Mouse (Mus musculus) hindbrain, embryonic 12.5 days (tissue): ENCODE data around the gene Zfp771. TPM values are rescaled to one million over a fixed set of nuclear protein-coding genes. Genes with fewer than 3 reads are reported as not detected.
"Not testable (repeated sequence)": the region's sequence is repeated elsewhere in the genome, so short reads cannot be mapped to it uniquely, and the experiment has no call there.

Experiments
- ATAC-seq: fragments of 200-750 bp; cut with Nextera tagmentation; 2 replicates; pipeline ENCODE4 v1.8.0; 2017; ENCODE audit warnings: moderate TSS enrichment; ENCODE audit not compliant: low FRiP score
- H3K27ac ChIP-seq: fragments of 300-500 bp; sonication (generic); 2 replicates; pipeline ENCODE4 v1.5.1; 2016; ENCODE audit warnings: mild to moderate bottlenecking
- H3K27me3 ChIP-seq: fragments of 300-500 bp; sonication (generic); 2 replicates; pipeline ENCODE4 v1.6.1; 2016; ENCODE audit warnings: mild to moderate bottlenecking
- H3K36me3 ChIP-seq: fragments of 300-500 bp; sonication (generic); 2 replicates; pipeline ENCODE4 v1.6.1; 2016; ENCODE audit warnings: mild to moderate bottlenecking
- H3K4me1 ChIP-seq: fragments of 300-500 bp; sonication (generic); 2 replicates; pipeline ENCODE4 v1.6.1; 2016
- H3K4me2 ChIP-seq: fragments of 300-500 bp; sonication (generic); replicated peaks from 2 replicates; pipeline ENCODE4 v1.6.1; 2016; ENCODE audit warnings: mild to moderate bottlenecking
- H3K4me3 ChIP-seq: fragments of 300-500 bp; sonication (generic); 2 replicates; pipeline ENCODE4 v1.5.1; 2016; ENCODE audit warnings: mild to moderate bottlenecking
- H3K9ac ChIP-seq: fragments of 300-500 bp; sonication (generic); 2 replicates; pipeline ENCODE4 v1.6.1; 2016; ENCODE audit warnings: mild to moderate bottlenecking, moderate library complexity
- H3K9me3 ChIP-seq: fragments of 300-500 bp; sonication (generic); replicated peaks from 2 replicates; pipeline ENCODE4 v1.6.1; 2016; ENCODE audit warnings: mild to moderate bottlenecking
- WGBS: fragments of 180-500 bp; shearing (Covaris S2); methylation state at CpG from one replicate; pipeline ENCODE4 v1.1.7; 2016; 5-methylcytosine and 5-hydroxymethylcytosine counted together
- polyA plus RNA-seq: library from polyadenylated mRNA; unstranded; fragments of >200 nt; fragmentation: Nextera tagmentation; extraction: Ambion mirVana; gene quantifications from 2 replicates; pipeline ENCODE4 v1.2.1, GENCODE M21; 2016

The Zfp771 gene
- polyA plus RNA-seq, 1 experiment from 2014 or later: 62.8 TPM

DNA sequence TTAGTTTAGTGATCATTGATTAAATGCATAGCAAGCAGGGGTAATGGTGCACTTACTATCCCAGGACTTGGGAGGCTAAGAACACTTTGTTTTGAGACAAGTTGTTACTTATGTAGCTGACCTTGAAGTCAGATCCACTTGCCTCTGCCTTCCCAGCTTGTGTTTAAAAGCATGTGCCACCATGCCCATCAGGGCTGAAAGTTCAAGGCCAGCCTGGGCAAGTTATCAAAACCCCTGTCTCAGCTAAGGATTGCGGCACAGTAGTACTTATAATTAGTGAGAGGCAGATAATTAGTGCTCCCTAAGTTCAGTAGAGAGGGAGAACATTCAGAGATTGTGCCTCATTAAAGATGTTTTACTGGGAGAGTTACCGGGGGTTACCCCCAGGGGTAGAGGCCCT lies 9.3 kb upstream of the Zfp771 start:
- peaks cover 59% of the 10 kb centered on the region for H3K36me3 ChIP-seq
- no peaks in the 10 kb centered on the region for H3K9me3 ChIP-seq
- WGBS: 91% methylated on average over 2 of the region's 2 CpGs
- peaks cover 30% of the 10 kb centered on the region for H3K4me1 ChIP-seq
- no peak for ATAC-seq
- H3K27me3 ChIP-seq: no peaks in the 10 kb centered on the region
- H3K4me3 ChIP-seq: peak overlapping the region; percentile 86; the same call in 1 of the 2 replicates
- H3K27ac ChIP-seq: no peak overlapping the region
- peak overlapping the region; percentile 57 for H3K4me2 ChIP-seq
- no peak overlapping the region for H3K9ac ChIP-seq

GRCm38 (mm10) chr7:127243361-127243867 lies 660 bp upstream of the Zfp771 start:
- WGBS: 49% methylated on average over 2 of the region's 2 CpGs
- Histone ChIP-seq H3K27ac (peak overlapping the region; percentile 84), H3K9ac (peak overlapping the region; percentile 91; the same call in 1 of the 2 replicates), H3K9me3 (no peaks in the 10 kb centered on the region), H3K4me3 (peak overlapping the region; percentile 83), H3K4me1 (peaks cover 25% of the 10 kb centered on the region), H3K4me2 (peak overlapping the region; percentile 88), H3K36me3 (peaks cover 19% of the 10 kb centered on the region), H3K27me3 (no peaks in the 10 kb centered on the region)
- no peak for ATAC-seq

DNA sequence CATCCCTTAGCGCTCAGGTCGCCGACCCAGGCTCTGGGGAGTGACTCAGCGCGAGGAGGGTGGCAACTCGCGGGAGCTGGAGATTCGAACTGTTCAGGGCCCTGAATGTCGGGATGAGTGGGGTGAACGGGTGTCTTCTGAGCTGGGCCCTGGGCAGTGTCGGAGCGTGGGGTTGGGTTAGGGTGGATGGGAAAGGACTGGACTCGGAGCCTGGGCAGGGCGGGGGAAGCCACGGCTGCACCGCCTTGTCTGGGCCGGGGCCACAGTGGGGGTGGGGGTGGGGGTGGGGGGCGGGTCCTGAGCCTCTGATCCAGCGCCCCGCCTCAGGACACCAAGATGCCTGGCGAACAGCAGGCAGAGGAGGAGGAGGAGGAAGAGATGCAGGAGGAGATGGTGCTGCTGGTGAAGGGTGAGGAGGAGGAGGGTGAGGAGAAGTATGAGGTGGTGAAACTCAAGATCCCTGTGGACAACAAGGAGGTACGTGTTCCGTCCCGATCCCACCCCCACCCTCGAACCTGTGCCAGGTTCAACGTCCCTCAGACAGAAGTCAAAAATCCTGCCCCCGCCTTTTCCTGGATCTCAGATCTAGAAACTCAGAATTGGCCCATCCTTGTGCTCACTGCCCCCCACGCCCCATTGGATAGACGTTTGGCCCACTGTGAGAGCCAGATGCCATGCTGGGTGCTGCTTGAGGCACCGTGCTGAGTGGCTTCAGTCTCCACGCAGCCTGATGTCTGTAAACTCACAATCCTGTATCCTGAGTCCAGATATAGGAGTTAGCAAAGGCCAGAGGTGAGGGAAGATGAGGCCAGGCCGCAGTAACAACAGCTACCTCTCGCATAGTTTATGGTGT lies 810 bp downstream of the Zfp771 start:
- Histone ChIP-seq H3K4me1 (peaks cover 25% of the 10 kb centered on the region), H3K36me3 (peaks cover 18% of the 10 kb centered on the region; the same call in 1 of the 2 replicates), H3K27me3 (no peaks in the 10 kb centered on the region), H3K9ac (peak overlapping the region; percentile 91), H3K9me3 (no peaks in the 10 kb centered on the region), H3K27ac (peak overlapping the region; percentile 84), H3K4me3 (peak overlapping the region; percentile 83), H3K4me2 (peak overlapping the region; percentile 88)
- 13% methylated on average over 32 of the region's 33 CpGs for WGBS
- peak; percentile 78 for ATAC-seq

GRCm38 (mm10) chr7:127250511-127250910 lies 6.4 kb downstream of the Zfp771 start:
- H3K27me3 ChIP-seq, H3K9me3 ChIP-seq, H3K4me2 ChIP-seq, H3K4me3 ChIP-seq, H3K9ac ChIP-seq, ATAC-seq, H3K27ac ChIP-seq: not testable (repeated sequence)
- Histone ChIP-seq H3K36me3 (peaks cover 19% of the 10 kb centered on the region; the same call in 1 of the 2 replicates), H3K4me1 (peaks cover 24% of the 10 kb centered on the region)
- 92% methylated on average over 8 of the region's 8 CpGs for WGBS

GRCm38 (mm10) chr7:127252414-127252813 lies 8.3 kb downstream of the Zfp771 start:
- no peak overlapping the region for H3K9ac ChIP-seq
- ATAC-seq: no peak

GRCm38 (mm10) chr7:127253341-127253740 lies 9.3 kb downstream of the Zfp771 start:
- Histone ChIP-seq H3K4me1 (peaks cover 12% of the 10 kb centered on the region), H3K4me2 (peak overlapping the region; percentile 88), H3K4me3 (peak overlapping the region; percentile 60), H3K9ac (peak overlapping the region; percentile 78), H3K9me3 (no peaks in the 10 kb centered on the region), H3K36me3 (peaks cover 22% of the 10 kb centered on the region), H3K27me3 (no peaks in the 10 kb centered on the region), H3K27ac (peak overlapping the region; percentile 87)
- 86% methylated on average over 6 of the region's 6 CpGs for WGBS
- no peak; the same call in 1 of the 2 replicates for ATAC-seq

More at GRCm38 (mm10) chr7:127252414-127252813, 8.3 kb downstream of the Zfp771 start:
- WGBS: 83% methylated on average over 2 of the region's 2 CpGs
- Histone ChIP-seq H3K27me3 (no peaks in the 10 kb centered on the region), H3K27ac (no peak overlapping the region), H3K9me3 (no peaks in the 10 kb centered on the region), H3K36me3 (peaks cover 22% of the 10 kb centered on the region), H3K4me3 (no peak overlapping the region), H3K4me1 (peaks cover 12% of the 10 kb centered on the region), H3K4me2 (no peak overlapping the region)

GRCm38 (mm10) chr7:127253821-127254769 lies 10.0 kb downstream of the Zfp771 start:
- 1% methylated on average over 135 of the region's 136 CpGs for WGBS
- Histone ChIP-seq H3K36me3 (peaks cover 22% of the 10 kb centered on the region), H3K9ac (peak overlapping the region; percentile 78), H3K4me3 (peak overlapping the region; percentile 60), H3K4me2 (peak overlapping the region; percentile 88), H3K4me1 (peaks cover 14% of the 10 kb centered on the region), H3K9me3 (no peaks in the 10 kb centered on the region), H3K27me3 (no peaks in the 10 kb centered on the region), H3K27ac (peak overlapping the region; percentile 87)
- peak; percentile 95 for ATAC-seq

DNA sequence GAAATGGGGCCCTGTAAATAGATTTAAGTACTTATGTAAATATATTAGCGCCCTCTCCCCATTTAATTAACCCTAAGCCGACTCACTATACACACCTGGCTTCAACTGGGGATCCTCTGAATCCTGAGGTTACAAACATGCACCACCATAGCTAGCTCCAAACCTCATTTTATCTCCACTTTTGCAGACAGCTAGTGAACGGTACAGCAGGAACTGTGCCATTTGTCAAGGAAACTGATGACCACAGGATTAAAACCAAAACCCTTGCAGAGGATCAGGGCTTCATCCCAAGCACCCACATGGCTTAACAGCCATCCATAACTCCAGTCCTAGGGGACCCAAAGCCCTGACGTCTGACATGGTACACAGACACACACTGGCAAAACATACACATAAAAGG lies 10.9 kb downstream of the Zfp771 start:
- H3K36me3 ChIP-seq: peaks cover 13% of the 10 kb centered on the region
- H3K4me3 ChIP-seq: peak overlapping the region; percentile 60
- H3K4me2 ChIP-seq: peak overlapping the region; percentile 88
- H3K9ac ChIP-seq: peak overlapping the region; percentile 78
- ATAC-seq: no peak
- peaks cover 23% of the 10 kb centered on the region for H3K4me1 ChIP-seq
- H3K27me3 ChIP-seq: no peaks in the 10 kb centered on the region
- H3K27ac ChIP-seq: peak overlapping the region; percentile 87; the same call in 1 of the 2 replicates
- 39% methylated on average over 4 of the region's 4 CpGs for WGBS
- H3K9me3 ChIP-seq: no peaks in the 10 kb centered on the region

GRCm38 (mm10) chr7:127255965-127256364 lies 11.9 kb downstream of the Zfp771 start:
- no peak for ATAC-seq
- H3K9ac ChIP-seq: no peak overlapping the region
- no peak overlapping the region for H3K27ac ChIP-seq
- no peak overlapping the region for H3K4me3 ChIP-seq
- peaks cover 13% of the 10 kb centered on the region for H3K36me3 ChIP-seq
- no peaks in the 10 kb centered on the region for H3K9me3 ChIP-seq
- WGBS: 95% methylated on average over 2 of the region's 2 CpGs
- H3K4me1 ChIP-seq: peaks cover 25% of the 10 kb centered on the region
- no peaks in the 10 kb centered on the region for H3K27me3 ChIP-seq
- no peak overlapping the region for H3K4me2 ChIP-seq

- Histone ChIP-seq H3K27ac (no peak overlapping the region), H3K4me1 (peaks cover 29% of the 10 kb centered on the region), H3K4me3 (no peak overlapping the region), H3K9ac (no peak overlapping the region), H3K27me3 (no peaks in the 10 kb centered on the region), H3K9me3 (no peaks in the 10 kb centered on the region), H3K36me3 (peaks cover 13% of the 10 kb centered on the region), H3K4me2 (no peak overlapping the region)
- 91% methylated on average over 5 of the region's 5 CpGs for WGBS
- no peak for ATAC-seq
These were observed 12.4 kb downstream of the Zfp771 start for GRCm38 (mm10) chr7:127256518-127256917.

- peak overlapping the region; percentile 66 for H3K9ac ChIP-seq
- no peaks in the 10 kb centered on the region for H3K27me3 ChIP-seq
- 78% methylated on average over 8 of the region's 8 CpGs for WGBS
- no peak for ATAC-seq
- peak overlapping the region; percentile 68 for H3K4me3 ChIP-seq
- H3K4me2 ChIP-seq: peak overlapping the region; percentile 81
- H3K27ac ChIP-seq: no peak overlapping the region
- H3K4me1 ChIP-seq: peaks cover 26% of the 10 kb centered on the region
- no peaks in the 10 kb centered on the region for H3K9me3 ChIP-seq
- peaks cover 13% of the 10 kb centered on the region for H3K36me3 ChIP-seq
These were observed 15.3 kb downstream of the Zfp771 start for GRCm38 (mm10) chr7:127259186-127259905.
